Mouse (Mus musculus) forebrain, embryonic 11.5 days (tissue): ENCODE data around the gene 0610010F05Rik. TPM values are rescaled to one million over a fixed set of nuclear protein-coding genes. Genes with fewer than 3 reads are reported as not detected.

Source experiments
- ATAC-seq: fragments of 200-750 bp; cut with Nextera tagmentation; replicated peaks from 2 replicates; pipeline ENCODE4 v1.8.0; 2017; ENCODE audit warnings: moderate TSS enrichment; ENCODE audit not compliant: low FRiP score
- DNase-seq: peaks from one replicate; pipeline ENCODE4 v3.0.0-alpha.2; 2017; ENCODE audit warnings: low spot score
- H3K27ac ChIP-seq: fragments of 300-500 bp; sonication (generic); 2 replicates; pipeline ENCODE4 v1.5.1; 2014; ENCODE audit warnings: low read depth, low read length
- H3K27me3 ChIP-seq: fragments of 300-500 bp; sonication (generic); 2 replicates; pipeline ENCODE4 v1.6.1; 2014; ENCODE audit warnings: mild to moderate bottlenecking, low read length, mixed read lengths; ENCODE audit not compliant: control insufficient read depth, insufficient read depth
- H3K36me3 ChIP-seq: fragments of 300-500 bp; sonication (generic); 2 replicates; pipeline ENCODE4 v1.6.1; 2014; ENCODE audit warnings: mild to moderate bottlenecking, low read length, moderate library complexity, mixed read lengths; ENCODE audit not compliant: control insufficient read depth, insufficient read depth
- H3K4me1 ChIP-seq: fragments of 300-500 bp; sonication (generic); replicated peaks from 2 replicates; pipeline ENCODE4 v1.6.1; 2014; ENCODE audit warnings: low read length, mixed read lengths; ENCODE audit not compliant: control insufficient read depth, insufficient read depth
- H3K4me2 ChIP-seq: fragments of 300-500 bp; sonication (generic); 2 replicates; pipeline ENCODE4 v1.6.1; 2014; ENCODE audit warnings: low read depth, mild to moderate bottlenecking, low read length, moderate library complexity, mixed read lengths; ENCODE audit not compliant: severe bottlenecking
- H3K4me3 ChIP-seq: fragments of 300-500 bp; sonication (generic); 2 replicates; pipeline ENCODE4 v1.5.1; 2014; ENCODE audit warnings: low read depth, low read length
- H3K9ac ChIP-seq: fragments of 300-500 bp; sonication (generic); 2 replicates; pipeline ENCODE4 v1.6.1; 2014; ENCODE audit warnings: low read length
- H3K9me3 ChIP-seq: fragments of 300-500 bp; sonication (generic); 2 replicates; pipeline ENCODE4 v1.6.1; 2016; ENCODE audit warnings: low read length, mixed read lengths; ENCODE audit not compliant: control insufficient read depth
- WGBS: fragments of 180-500 bp; shearing (Covaris S2); extraction: QIAGEN DNeasy Blood & Tissue Kit; methylation state at CpG from one replicate; pipeline ENCODE4 v1.1.7; 2014; 5-methylcytosine and 5-hydroxymethylcytosine counted together
- polyA plus RNA-seq: library from polyadenylated mRNA; unstranded; fragments of >200 nt; fragmentation: Nextera tagmentation; extraction: Ambion mirVana; gene quantifications from 2 replicates; pipeline ENCODE4 v1.2.1, GENCODE M21; 2014

0610010F05Rik gene
- polyA plus RNA-seq: 56.8 and 59.8 TPM in 2 replicates

GRCm38 (mm10) chr11:23632945-23633878 is at the start of gene 0610010F05Rik:
Gene 0610010F05Rik, minus strand, starts transcription at chr11:23633639.
- under 1% methylated on average over 57 of the region's 103 CpGs for WGBS
- Histone ChIP-seq H3K4me2 (peak within 1 kb of the TSS; percentile 71), H3K9ac (peak within 1 kb of the TSS; percentile 95), H3K4me1 (no peaks in the 10 kb centered on the region), H3K4me3 (peak within 1 kb of the TSS; percentile 89), H3K36me3 (no peaks in the 10 kb centered on the region; the same call in 1 of the 2 replicates), H3K27me3 (no peaks in the 10 kb centered on the region), H3K9me3 (no peaks in the 10 kb centered on the region), H3K27ac (peak within 1 kb of the TSS; percentile 84)
- DNase-seq (peak; percentile 97), ATAC-seq (peak; percentile 100)

DNA sequence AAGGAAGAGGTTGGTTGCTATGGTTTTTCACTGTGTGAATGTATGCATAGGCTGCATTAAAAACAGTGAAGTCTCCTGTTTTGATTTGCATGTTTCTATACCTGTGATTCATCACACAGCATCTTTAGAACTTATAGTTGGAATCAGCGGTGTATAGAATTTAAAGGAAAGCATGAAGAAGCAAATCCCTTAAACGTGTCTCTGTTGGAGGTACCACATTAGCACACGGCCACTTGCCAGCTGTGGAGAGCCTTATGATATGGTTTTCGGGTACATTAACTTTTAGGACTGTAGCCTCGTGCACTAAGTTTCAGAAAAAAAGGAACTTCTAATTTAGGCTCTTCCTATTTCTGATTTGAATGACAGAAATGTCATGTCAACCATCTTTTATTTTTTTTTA is 49.1 kb upstream of the 0610010F05Rik start:
- Histone ChIP-seq H3K27me3 (no peaks in the 10 kb centered on the region), H3K4me3 (no peak overlapping the region), H3K4me1 (no peaks in the 10 kb centered on the region), H3K4me2 (no peak overlapping the region), H3K9me3 (no peaks in the 10 kb centered on the region), H3K9ac (no peak overlapping the region), H3K36me3 (no peaks in the 10 kb centered on the region; the same call in 1 of the 2 replicates), H3K27ac (no peak overlapping the region)
- DNase-seq (no peak), ATAC-seq (no peak)
- WGBS: 90% methylated on average over 5 of the region's 5 CpGs

GRCm38 (mm10) chr11:23680435-23680950 is 47.1 kb upstream of the 0610010F05Rik start:
- Histone ChIP-seq H3K36me3 (no peaks in the 10 kb centered on the region; the same call in 1 of the 2 replicates), H3K27ac (no peak overlapping the region), H3K4me3 (no peak overlapping the region), H3K4me2 (no peak overlapping the region), H3K9ac (no peak overlapping the region), H3K4me1 (no peaks in the 10 kb centered on the region), H3K27me3 (no peaks in the 10 kb centered on the region), H3K9me3 (no peaks in the 10 kb centered on the region)
- no peak for DNase-seq
- no peak for ATAC-seq
- 92% methylated on average over 6 of the region's 6 CpGs for WGBS

GRCm38 (mm10) chr11:23679044-23679642 is 45.7 kb upstream of the 0610010F05Rik start:
- Histone ChIP-seq H3K9me3 (no peaks in the 10 kb centered on the region), H3K4me3 (no peak overlapping the region), H3K36me3 (no peaks in the 10 kb centered on the region; the same call in 1 of the 2 replicates), H3K4me2 (no peak overlapping the region), H3K27me3 (no peaks in the 10 kb centered on the region), H3K4me1 (no peaks in the 10 kb centered on the region), H3K9ac (no peak overlapping the region), H3K27ac (no peak overlapping the region)
- peak; percentile 39; the same call in 1 of the 2 replicates for ATAC-seq
- DNase-seq: peak; percentile 64
- 43% methylated on average over 3 of the region's 3 CpGs for WGBS

DNA sequence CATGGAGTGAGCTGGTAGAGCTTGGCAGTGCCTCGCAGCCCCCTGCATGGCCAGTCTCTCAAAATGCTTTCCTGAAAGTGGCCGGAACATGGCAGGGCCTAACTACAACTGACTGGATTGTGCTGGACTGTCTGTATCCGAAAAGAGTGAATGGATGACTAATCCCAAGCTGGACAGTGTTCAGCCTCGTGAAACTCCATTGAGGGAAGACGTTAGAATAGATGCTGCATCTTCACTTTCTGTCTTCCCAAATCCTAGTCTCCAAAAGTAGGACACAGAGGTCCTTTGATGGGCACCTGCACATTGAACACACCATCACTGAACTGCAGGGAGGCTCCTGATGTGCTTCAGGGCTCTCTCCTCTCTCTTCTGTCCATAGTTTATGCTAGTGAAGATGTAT is 42.7 kb upstream of the 0610010F05Rik start:
- Histone ChIP-seq H3K9me3 (no peaks in the 10 kb centered on the region), H3K9ac (no peak overlapping the region), H3K4me2 (no peak overlapping the region), H3K27me3 (no peaks in the 10 kb centered on the region), H3K36me3 (peaks cover 3% of the 10 kb centered on the region), H3K27ac (no peak overlapping the region), H3K4me3 (no peak overlapping the region), H3K4me1 (no peaks in the 10 kb centered on the region)
- WGBS: 88% methylated on average over 5 of the region's 5 CpGs
- DNase-seq (no peak), ATAC-seq (no peak)

- H3K9me3 ChIP-seq: no peaks in the 10 kb centered on the region
- H3K4me2 ChIP-seq: no peak overlapping the region
- WGBS: 89% methylated on average over 4 of the region's 4 CpGs
- no peak overlapping the region for H3K4me3 ChIP-seq
- no peak for ATAC-seq
- H3K4me1 ChIP-seq: no peaks in the 10 kb centered on the region
- no peak overlapping the region for H3K27ac ChIP-seq
- no peaks in the 10 kb centered on the region for H3K27me3 ChIP-seq
- no peak for DNase-seq
- H3K36me3 ChIP-seq: peaks cover 3% of the 10 kb centered on the region
- H3K9ac ChIP-seq: no peak overlapping the region
These were observed 38.9 kb upstream of the 0610010F05Rik start for GRCm38 (mm10) chr11:23672256-23672749.

- no peaks in the 10 kb centered on the region for H3K4me1 ChIP-seq
- DNase-seq: no peak
- 64% methylated on average over 3 of the region's 3 CpGs for WGBS
- H3K4me2 ChIP-seq: peak overlapping the region; percentile 64; the same call in 1 of the 2 replicates
- H3K27me3 ChIP-seq: no peaks in the 10 kb centered on the region
- no peak for ATAC-seq
- no peak overlapping the region for H3K27ac ChIP-seq
- peak overlapping the region; percentile 91 for H3K4me3 ChIP-seq
- no peaks in the 10 kb centered on the region for H3K9me3 ChIP-seq
- H3K36me3 ChIP-seq: no peaks in the 10 kb centered on the region
- H3K9ac ChIP-seq: no peak overlapping the region
These were observed 33.7 kb upstream of the 0610010F05Rik start for GRCm38 (mm10) chr11:23667128-23667527.

DNA sequence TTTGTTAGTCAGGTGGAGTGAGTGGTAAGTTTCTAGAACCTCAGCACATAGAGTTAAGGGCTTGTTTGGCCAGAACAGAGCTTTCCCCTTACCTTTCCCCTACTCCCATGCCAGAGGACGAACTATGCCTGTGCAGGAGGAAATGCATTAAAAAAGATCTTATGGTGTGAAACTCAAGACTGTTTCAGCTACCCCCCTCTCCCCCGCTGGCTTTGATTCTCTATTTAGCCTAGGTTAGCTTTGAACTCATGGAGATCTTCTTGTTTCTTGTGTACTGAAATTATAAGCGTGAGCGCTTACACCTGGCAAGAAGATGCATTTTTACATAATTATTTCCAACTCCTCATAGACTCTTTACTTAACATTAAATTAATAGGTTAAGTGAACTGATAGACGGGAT is 33.1 kb upstream of the 0610010F05Rik start:
- Histone ChIP-seq H3K36me3 (no peaks in the 10 kb centered on the region), H3K27ac (peak overlapping the region; percentile 78), H3K27me3 (no peaks in the 10 kb centered on the region), H3K9me3 (no peaks in the 10 kb centered on the region), H3K4me3 (peak overlapping the region; percentile 91), H3K4me1 (no peaks in the 10 kb centered on the region), H3K9ac (peak overlapping the region; percentile 90), H3K4me2 (peak overlapping the region; percentile 64)
- ATAC-seq: no peak; the same call in 1 of the 2 replicates
- no peak for DNase-seq
- WGBS: 12% methylated on average over 5 of the region's 5 CpGs
